Mouse (Mus musculus): ENCODE measurements around the gene Sgsh. TPM values are rescaled to one million over a fixed set of nuclear protein-coding genes. Genes with fewer than 3 reads are reported as not detected.

Gene Sgsh
- total and polyA plus RNA-seq, 2 experiments from 2014 or later, result 5.0 to 8.8 TPM

- Histone ChIP-seq H3K36me3 (ENCODE audit: insufficient read depth) (no peaks in the 10 kb centered on the region), H3K27ac (ENCODE audit: low read depth, low read length) (no peak overlapping the region), H3K27me3 (ENCODE audit: insufficient read depth, low read length) (peaks cover 6% of the 10 kb centered on the region; the same call in 1 of the 2 replicates), H3K9me3 (ENCODE audit: low read length) (no peaks in the 10 kb centered on the region), H3K4me2 (ENCODE audit: low read depth) (no peak overlapping the region), H3K9ac (no peak overlapping the region), H3K4me1 (ENCODE audit: insufficient read depth) (no peaks in the 10 kb centered on the region), H3K4me3 (ENCODE audit: low read depth, low read length) (no peak overlapping the region)
- DNase-seq, result no peak
- TF ChIP-seq CTCF (IDR thresholded peaks at IDR 0.05; ENCODE audit: low read depth), result no peak
- ATAC-seq, result no peak
- 96% methylated on average over 5 of the region's 5 CpGs for WGBS
Observed at GRCm38 (mm10) chr11:119386306-119386705, 31.0 kb upstream of the Sgsh start.

GRCm38 (mm10) chr11:119384904-119385303 lies 29.6 kb upstream of the Sgsh start:
- 80% methylated on average over 4 of the region's 4 CpGs for WGBS
- Histone ChIP-seq H3K4me3 (ENCODE audit: low read depth, low read length) (no peak overlapping the region), H3K9ac (no peak overlapping the region), H3K27ac (ENCODE audit: low read depth, low read length) (no peak overlapping the region), H3K4me2 (ENCODE audit: low read depth) (no peak overlapping the region), H3K36me3 (ENCODE audit: insufficient read depth) (no peaks in the 10 kb centered on the region), H3K27me3 (ENCODE audit: insufficient read depth, low read length) (no peaks in the 10 kb centered on the region; the same call in 1 of the 2 replicates), H3K4me1 (ENCODE audit: insufficient read depth) (no peaks in the 10 kb centered on the region), H3K9me3 (ENCODE audit: low read length) (no peaks in the 10 kb centered on the region)
- no peak for ATAC-seq
- DNase-seq, result no peak
- TF ChIP-seq CTCF (IDR thresholded peaks at IDR 0.05; ENCODE audit: low read depth), result no peak

GRCm38 (mm10) chr11:119382338-119382850 lies 27.1 kb upstream of the Sgsh start:
- H3K27ac ChIP-seq (ENCODE audit: low read depth, low read length), result no peak overlapping the region
- H3K4me3 ChIP-seq (ENCODE audit: low read depth, low read length), result no peak overlapping the region
- 79% methylated on average over 6 of the region's 6 CpGs for WGBS
- H3K36me3 ChIP-seq (ENCODE audit: insufficient read depth), result no peaks in the 10 kb centered on the region
- H3K4me2 ChIP-seq (ENCODE audit: low read depth), result no peak overlapping the region
- DNase-seq, result no peak
- H3K9ac ChIP-seq, result no peak overlapping the region
- ATAC-seq, result no peak
- H3K4me1 ChIP-seq (ENCODE audit: insufficient read depth), result no peaks in the 10 kb centered on the region
- H3K27me3 ChIP-seq (ENCODE audit: insufficient read depth, low read length), result no peaks in the 10 kb centered on the region
- H3K9me3 ChIP-seq (ENCODE audit: low read length), result no peaks in the 10 kb centered on the region
- TF ChIP-seq CTCF (IDR thresholded peaks at IDR 0.05; ENCODE audit: low read depth), result no peak

- Histone ChIP-seq H3K9me3 (ENCODE audit: low read length) (no peaks in the 10 kb centered on the region), H3K27me3 (ENCODE audit: insufficient read depth, low read length) (no peaks in the 10 kb centered on the region), H3K4me2 (ENCODE audit: low read depth) (no peak overlapping the region), H3K9ac (no peak overlapping the region), H3K27ac (ENCODE audit: low read depth, low read length) (no peak overlapping the region), H3K36me3 (ENCODE audit: insufficient read depth) (no peaks in the 10 kb centered on the region), H3K4me3 (ENCODE audit: low read depth, low read length) (no peak overlapping the region), H3K4me1 (ENCODE audit: insufficient read depth) (no peaks in the 10 kb centered on the region)
- DNase-seq (no peak), ATAC-seq (no peak)
- WGBS, result 87% methylated on average over 9 of the region's 9 CpGs
- no peak for TF ChIP-seq CTCF (IDR thresholded peaks at IDR 0.05; ENCODE audit: low read depth)
Observed at GRCm38 (mm10) chr11:119381631-119382337, 26.4 kb upstream of the Sgsh start.

- 95% methylated on average over 1 of the region's 1 CpGs for WGBS
- ATAC-seq, result no peak
Observed at GRCm38 (mm10) chr11:119378551-119378950, 23.2 kb upstream of the Sgsh start.

GRCm38 (mm10) chr11:119377326-119377725 lies 22.0 kb upstream of the Sgsh start:
- Histone ChIP-seq H3K27me3 (ENCODE audit: insufficient read depth, low read length) (no peaks in the 10 kb centered on the region), H3K4me1 (ENCODE audit: insufficient read depth) (no peaks in the 10 kb centered on the region), H3K36me3 (ENCODE audit: insufficient read depth) (no peaks in the 10 kb centered on the region), H3K9ac (no peak overlapping the region), H3K4me2 (ENCODE audit: low read depth) (no peak overlapping the region), H3K9me3 (ENCODE audit: low read length) (no peaks in the 10 kb centered on the region), H3K4me3 (ENCODE audit: low read depth, low read length) (no peak overlapping the region), H3K27ac (ENCODE audit: low read depth, low read length) (no peak overlapping the region)
- no peak for DNase-seq
- no peak for TF ChIP-seq CTCF (IDR thresholded peaks at IDR 0.05; ENCODE audit: low read depth)
- 94% methylated on average over 11 of the region's 11 CpGs for WGBS
- no peak for ATAC-seq

More at GRCm38 (mm10) chr11:119378551-119378950, 23.2 kb upstream of the Sgsh start:
- Histone ChIP-seq H3K27me3 (ENCODE audit: insufficient read depth, low read length) (no peaks in the 10 kb centered on the region), H3K9me3 (ENCODE audit: low read length) (no peaks in the 10 kb centered on the region), H3K9ac (no peak overlapping the region), H3K4me1 (ENCODE audit: insufficient read depth) (no peaks in the 10 kb centered on the region), H3K27ac (ENCODE audit: low read depth, low read length) (no peak overlapping the region), H3K4me3 (ENCODE audit: low read depth, low read length) (no peak overlapping the region), H3K36me3 (ENCODE audit: insufficient read depth) (no peaks in the 10 kb centered on the region), H3K4me2 (ENCODE audit: low read depth) (no peak overlapping the region)
- TF ChIP-seq CTCF (IDR thresholded peaks at IDR 0.05; ENCODE audit: low read depth), result no peak
- DNase-seq, result no peak

- WGBS, result 89% methylated on average over 6 of the region's 6 CpGs
- no peak for ATAC-seq
- no peak overlapping the region for H3K27ac ChIP-seq (ENCODE audit: low read depth, low read length)
- no peak overlapping the region for H3K4me2 ChIP-seq (ENCODE audit: low read depth)
- DNase-seq, result no peak
- no peak for TF ChIP-seq CTCF (IDR thresholded peaks at IDR 0.05; ENCODE audit: low read depth)
- no peak overlapping the region for H3K9ac ChIP-seq
- no peaks in the 10 kb centered on the region for H3K4me1 ChIP-seq (ENCODE audit: insufficient read depth)
- H3K4me3 ChIP-seq (ENCODE audit: low read depth, low read length), result no peak overlapping the region
- H3K9me3 ChIP-seq (ENCODE audit: low read length), result no peaks in the 10 kb centered on the region
- no peaks in the 10 kb centered on the region for H3K27me3 ChIP-seq (ENCODE audit: insufficient read depth, low read length)
- no peaks in the 10 kb centered on the region for H3K36me3 ChIP-seq (ENCODE audit: insufficient read depth)
Observed at GRCm38 (mm10) chr11:119375425-119375824, 20.1 kb upstream of the Sgsh start.

All from forebrain, postnatal 0 days (tissue).